Mouse (Mus musculus): ENCODE measurements around the gene Atp6v0a4.

Atp6v0a4 gene

DNA sequence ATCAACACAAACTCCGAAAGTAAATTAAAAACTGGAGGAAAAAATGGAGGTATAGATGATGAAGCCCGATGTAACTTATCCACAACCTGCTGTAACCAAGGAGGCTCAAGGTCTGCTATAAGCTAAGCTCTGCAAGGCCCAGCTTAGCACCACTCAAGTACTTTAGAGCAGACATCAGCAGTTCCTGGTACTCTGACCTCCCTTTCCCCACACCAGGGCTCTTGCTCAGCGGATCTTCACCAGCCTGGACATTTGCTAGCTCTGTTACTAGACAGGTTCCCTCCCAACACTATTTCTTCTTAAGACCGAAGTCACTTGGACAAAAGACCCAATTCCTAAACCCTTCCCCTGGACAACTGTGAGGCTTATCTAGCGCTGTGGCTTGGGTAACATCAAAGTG lies 496 bp upstream of the Atp6v0a4 start:
- DNase-seq = no peak

DNA sequence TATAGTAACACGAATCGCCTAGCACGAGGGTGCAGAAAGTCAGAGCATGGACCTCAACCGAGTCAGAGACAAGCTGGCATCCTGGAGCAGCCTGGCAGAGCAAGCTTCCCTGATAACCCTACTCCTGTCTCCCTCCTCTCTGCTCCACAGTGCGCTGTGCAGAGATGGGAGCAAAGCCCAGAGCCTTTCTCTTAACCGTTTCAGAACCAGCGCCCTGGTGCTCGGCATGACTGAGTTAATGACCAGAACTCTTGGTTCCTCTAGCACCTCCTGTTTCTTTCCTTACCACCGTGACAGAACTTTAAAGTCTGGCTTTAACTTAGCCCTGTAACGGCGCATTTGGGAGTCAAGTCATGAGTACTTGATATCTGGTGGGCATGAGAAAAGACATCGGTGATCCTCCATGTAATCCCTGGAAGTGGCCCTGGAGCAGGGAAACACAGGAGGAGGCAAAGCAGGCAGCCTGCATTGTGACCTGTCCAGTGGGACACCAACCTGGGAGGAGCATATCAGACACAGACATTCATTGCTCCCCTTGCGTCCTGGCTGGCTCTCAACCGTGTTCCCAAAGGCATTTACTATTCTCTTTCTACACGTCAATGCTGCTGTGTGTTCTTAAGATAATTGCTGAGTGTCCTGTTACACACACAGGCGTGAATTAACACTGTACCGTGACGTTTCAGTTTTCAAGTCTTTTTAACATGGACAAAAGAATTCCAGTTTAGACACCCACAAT lies 747 bp downstream of the Atp6v0a4 start:
- no peak for DNase-seq

- DNase-seq = no peak
These were observed 1.6 kb downstream of the Atp6v0a4 start for GRCm38 (mm10) chr6:38122791-38123190.

DNA sequence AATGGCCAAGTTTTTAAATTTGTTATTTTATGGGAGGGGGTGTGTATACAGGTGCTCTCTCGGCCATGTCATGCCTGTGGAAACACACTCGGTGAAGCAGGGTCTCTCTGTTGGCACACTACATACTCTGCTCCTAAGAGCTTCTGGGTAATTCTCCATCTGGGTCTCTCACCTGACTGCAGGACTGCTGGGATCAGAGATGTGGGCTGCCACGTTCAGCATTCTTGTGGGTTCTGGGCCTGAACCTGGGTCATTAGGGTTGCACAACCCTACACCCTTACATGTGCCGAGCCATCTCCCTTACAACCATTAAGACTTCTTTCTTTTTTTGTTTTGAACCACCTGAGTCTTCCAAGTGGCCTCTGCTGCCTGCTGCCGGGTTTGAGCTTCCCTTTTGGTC lies 2.5 kb downstream of the Atp6v0a4 start:
- no peak for DNase-seq

GRCm38 (mm10) chr6:38120681-38121371 lies 3.6 kb downstream of the Atp6v0a4 start:
- DNase-seq = no peak

DNA sequence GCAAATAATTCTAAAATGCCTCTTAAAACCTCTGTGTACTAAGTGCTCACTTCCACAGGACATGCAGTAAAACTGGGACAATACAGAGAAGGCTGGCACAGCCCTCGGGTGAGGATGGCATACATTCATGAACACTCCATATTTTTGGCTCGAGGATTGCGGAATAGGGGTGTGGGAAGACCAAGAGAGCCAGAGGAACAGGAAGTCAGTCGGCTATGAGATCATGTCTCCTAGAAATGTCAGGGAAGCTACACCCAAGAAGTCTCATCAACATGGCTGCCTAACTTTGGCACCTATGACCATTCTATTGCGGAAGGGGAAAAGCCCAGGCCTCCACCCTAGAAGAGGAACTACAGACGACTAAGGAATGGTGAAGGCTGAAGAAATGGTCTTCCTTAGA lies 6.0 kb downstream of the Atp6v0a4 start:
- no peak for DNase-seq

DNA sequence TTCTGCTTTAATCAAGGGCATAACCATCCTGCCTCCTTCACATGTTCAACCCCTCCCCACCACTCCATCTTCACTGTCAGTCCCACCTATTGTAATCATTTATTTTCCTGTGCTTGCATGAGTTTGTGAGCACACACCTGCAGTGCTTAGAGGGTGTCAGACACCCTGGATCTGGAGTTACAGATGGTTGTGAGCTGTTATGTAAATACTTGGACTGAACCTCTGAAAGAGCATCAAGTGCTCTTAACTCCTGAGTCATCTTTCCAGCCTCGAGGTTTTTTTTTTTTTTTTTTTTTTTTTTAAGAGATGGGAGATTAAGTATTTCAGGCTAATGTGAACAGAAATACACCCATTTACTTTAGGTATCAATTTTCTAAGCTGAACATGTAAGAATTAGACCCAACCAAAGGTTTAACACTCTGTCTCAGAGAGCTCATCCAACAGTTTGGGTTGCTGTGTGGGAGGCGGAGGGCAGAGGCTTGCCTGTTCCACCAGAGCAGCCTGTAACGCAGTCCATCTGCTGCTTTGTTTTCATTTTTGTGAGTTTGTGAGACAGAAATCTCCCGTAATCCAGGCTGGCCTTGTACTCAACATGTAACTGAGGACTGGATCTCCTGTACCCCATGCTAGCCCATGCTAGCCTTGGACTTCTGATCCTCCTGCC lies 8.1 kb downstream of the Atp6v0a4 start:
- DNase-seq = no peak

DNA sequence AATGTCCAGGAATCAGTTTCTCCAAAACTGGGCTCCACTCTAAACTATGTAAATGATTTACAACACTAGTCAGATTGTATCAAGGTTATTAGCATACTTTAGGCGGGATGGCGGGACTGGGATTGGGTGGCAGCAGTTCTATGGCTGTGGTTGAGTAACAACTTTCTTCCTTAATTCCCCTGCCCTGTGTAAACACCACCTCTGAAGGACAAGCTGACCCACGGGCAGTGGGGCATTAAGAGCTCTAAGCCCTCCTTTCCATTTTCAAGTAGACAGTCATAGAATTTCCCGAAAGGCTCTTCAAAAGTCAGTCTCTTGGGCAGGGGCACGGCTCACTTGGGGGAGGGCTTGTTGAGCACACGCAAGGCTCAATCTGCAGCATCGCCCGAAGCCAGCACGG lies 13.5 kb downstream of the Atp6v0a4 start:
- no peak for DNase-seq

DNA sequence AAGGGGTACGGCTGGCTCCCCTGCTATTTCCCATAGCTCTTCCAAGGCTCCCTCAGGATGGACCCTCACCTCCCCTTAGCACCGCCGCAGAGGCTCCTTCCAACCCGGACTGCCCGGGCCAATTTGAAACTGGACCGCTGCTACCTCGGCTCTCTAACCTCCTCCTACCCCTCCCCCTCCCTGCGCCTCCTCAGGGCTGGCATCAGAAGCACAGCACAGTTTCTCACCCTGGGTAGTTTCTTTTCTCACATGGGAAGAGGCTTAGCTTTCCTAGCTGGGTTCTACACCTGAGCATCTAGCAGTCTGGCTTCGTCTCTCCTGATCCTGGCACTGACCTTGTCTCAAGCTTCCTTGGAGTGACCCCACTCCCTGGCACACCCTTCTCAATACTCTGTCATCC lies 14.5 kb downstream of the Atp6v0a4 start:
- no peak for DNase-seq

DNA sequence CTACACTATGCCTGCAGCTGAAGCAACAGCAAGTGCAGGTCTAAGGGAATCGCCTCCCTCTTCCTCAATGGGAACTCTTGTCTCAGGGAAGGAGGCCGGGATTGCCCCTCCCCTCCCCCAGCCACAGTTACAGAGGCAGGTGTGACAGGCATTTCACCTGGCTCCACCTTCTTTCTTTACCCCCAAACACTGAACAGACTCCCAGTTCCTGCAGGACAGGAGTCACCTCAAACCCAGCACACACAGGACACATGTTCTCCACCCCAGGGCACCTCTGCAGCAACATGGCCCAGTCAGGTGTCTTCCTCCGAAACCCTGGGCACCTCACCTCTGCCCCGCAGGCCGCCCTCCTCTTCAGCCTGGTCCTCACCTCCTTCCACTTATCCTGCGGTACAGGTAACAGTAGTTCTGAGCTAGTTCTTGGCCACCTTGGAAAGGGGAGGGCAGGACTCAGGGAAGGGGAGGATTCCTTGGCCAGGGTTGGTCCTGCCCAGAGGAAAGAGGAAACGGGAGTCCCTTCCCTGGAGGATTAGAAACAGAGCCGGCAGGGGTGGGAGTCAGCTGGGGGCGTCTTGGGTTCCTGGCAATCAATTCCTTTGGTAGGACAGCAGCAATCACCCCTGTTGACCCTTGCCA lies 15.1 kb downstream of the Atp6v0a4 start, which contains the start of gene Tmem213:
Tmem213 (plus strand) TSS at position 96 of the 636 bp plus-strand sequence.
- no peak for DNase-seq

DNA sequence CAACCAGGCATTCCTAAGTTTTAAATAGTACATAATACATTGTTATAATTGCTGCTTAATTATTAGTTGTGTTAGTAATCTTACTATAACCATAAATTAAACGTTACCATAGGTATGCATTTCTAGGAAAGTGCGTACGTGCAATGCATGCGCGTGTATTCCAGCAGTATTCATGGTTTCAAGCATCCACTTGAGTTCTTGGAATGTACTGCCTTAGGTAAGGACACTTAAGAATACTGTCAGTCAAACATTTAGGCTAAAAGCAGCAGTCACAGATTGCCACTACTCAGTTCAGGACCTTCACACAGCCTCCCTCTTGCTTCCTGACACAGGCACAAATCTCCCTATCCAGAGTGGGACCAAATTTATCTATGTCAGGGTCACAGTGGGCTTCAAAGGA lies 15.9 kb downstream of the Atp6v0a4 start:
- no peak for DNase-seq

- DNase-seq = no peak
These were observed 18.5 kb downstream of the Atp6v0a4 start for GRCm38 (mm10) chr6:38105924-38106323.

DNA sequence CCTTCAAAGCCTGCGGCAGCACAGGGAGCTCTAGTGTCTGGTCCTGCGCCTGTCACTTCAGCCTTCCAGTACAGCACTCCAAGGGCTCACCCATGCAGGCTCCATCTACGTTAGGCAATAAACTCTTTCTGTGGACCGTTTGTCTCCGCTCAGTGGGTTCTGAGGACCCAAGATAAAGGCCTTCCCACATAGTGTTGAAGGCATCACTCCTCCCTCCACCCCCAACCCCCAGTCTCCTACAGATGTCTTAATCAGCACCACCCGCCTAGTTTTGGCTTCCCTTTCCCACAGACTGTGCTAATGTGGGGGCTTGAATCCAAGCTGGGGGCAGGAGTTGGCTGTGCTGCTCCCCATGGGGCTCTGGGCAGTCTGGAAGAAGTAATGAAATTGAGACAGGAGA lies 20.6 kb downstream of the Atp6v0a4 start:
- no peak for DNase-seq

GRCm38 (mm10) chr6:38102216-38102795 lies 22.1 kb downstream of the Atp6v0a4 start:
- DNase-seq = no peak

- no peak for DNase-seq
These were observed 27.4 kb downstream of the Atp6v0a4 start for GRCm38 (mm10) chr6:38096961-38097370.

DNA sequence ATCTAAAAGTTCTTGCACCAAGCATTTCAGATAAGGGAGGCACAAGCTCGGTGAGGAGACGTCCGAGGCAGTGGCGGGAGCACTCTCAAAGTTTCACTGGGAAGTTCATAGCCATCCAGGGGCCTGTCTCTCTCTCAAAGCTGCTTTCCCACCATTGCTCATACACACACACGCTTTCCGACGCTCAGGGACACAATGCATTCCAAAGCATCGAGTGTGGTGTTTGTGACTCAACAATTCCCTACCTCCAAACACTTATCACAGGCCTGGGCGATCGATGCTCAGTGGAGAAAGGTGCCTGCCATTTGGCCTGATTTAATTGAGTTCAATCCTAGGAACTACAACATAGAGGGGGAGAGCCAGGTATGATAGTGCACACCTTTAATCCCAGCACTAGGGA lies 29.7 kb downstream of the Atp6v0a4 start:
- no peak for DNase-seq

DNA sequence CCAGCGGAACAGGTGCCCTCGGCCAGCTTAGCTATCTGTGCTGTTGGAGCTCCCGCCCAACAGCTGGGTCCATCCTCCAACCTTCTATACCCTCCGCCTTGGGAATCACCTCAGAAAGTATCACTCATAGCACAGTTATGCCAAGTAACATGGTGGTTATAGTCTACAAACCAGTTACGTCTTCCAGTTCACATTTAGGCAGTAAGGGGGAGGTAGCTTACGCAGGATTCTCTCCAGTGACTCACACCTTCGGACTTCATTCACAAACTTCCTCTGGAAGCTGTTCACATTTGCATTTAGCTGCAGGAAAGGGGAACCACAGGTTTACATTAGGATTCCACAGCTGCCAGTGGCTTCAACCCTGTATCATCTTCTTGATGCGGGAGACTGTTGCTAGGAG lies 31.8 kb downstream of the Atp6v0a4 start:
- no peak for DNase-seq

DNA sequence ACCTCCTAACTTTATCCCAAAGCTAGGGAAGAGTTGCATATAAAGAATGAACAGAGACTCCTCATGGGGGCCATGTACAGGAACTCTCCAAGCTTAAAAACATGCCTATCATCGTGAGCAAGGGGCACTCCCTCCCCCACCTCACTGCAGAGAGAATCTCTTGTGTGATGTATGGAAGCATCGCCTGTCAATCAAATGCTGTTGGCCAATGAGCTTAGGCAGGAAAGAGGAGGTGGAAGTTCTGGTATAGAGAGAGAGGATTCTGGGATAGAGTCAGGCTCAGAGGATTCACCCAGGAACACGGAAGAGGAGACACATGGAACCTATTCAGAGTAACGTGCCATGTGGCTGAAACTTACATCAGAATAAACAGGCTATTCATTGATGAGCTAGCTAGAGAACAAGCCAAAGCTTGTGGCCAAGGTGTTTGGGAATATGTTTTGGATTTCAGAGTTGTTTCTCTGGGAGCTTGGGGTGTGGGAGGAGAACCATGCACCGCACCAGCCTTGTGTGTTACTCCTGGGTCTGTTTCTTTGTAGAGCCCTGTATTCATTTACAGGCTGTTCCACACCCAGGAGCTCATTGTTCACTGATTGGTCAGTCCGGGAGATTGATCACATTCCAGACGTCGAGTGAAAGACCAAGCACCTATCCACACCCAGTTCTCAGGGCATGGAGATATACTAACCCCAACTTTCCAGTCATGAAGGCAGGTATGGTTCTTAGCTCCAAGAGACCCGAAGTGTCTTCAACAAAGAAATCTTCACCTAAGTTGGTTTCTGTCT lies 37.0 kb downstream of the Atp6v0a4 start:
- DNase-seq = no peak

DNA sequence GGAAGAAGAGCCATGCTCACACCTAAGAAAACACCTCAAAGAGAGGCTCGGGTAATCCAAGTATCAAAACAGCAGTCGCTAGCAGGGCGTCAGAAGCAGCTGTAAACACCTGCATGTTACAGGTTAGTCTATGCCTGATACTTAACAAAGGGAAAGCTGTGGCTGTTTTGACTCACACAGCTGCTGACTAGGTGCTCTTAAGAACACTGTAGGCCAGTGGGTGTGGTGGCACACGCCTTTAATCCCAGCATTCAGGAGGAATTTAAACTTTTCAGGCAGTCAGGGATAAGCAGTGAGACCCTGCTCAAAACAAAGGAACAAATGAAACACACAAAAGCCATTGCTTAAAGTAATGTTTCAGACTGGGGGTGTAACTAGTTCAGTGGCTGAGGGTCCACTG lies 41.2 kb downstream of the Atp6v0a4 start:
- no peak for DNase-seq

DNA sequence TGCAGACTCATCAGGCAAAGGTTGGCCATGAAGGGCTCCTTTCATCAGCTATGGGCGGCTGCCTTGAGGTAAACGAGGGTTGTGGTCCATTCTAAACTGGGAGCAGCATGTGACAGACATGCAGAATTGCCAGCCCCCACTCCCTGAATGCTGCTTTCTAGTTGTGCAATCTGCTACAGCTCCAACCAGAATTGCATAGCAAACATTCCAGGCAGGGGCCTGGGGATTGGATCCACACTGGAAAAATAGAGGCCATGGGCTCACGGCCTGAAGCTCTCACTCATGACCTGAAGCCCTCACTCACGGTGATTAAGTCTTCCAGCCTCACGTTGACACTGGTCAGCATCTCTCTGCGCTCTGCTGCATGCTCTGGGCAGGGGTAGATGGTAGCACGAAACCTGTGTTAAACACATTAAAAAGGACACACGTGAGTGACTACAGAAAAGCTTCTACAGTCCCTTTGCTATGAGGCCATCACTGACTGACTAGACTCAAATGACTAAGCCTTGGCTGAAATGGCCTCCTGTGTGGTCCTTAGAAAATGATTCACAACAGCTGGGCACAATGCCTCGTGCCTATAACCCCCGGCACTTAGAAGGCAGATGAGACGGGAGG lies 42.6 kb downstream of the Atp6v0a4 start:
- DNase-seq = no peak

DNA sequence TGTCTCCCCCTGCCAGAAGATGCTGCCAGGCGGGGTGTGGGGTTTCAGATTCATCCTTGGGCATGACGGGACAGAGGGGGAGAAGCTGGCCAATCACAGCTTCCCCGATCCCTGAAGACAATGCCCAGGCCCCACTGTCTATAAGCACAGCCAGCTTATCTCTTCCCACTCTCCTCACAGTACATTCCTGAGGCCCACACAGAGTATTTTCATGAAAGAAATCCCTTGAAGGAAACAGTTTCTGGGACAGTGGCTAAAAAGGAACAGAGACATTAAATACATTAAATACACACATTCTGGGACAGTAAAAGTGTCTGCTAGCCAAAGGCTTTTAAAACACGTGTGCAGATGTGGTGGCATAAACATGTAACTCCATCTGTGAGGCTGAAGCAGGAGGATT lies 44.0 kb downstream of the Atp6v0a4 start:
- DNase-seq = no peak

- no peak for DNase-seq
These were observed 50.8 kb downstream of the Atp6v0a4 start for GRCm38 (mm10) chr6:38073592-38073991.

Data from cerebellum, adult 11-12 months (tissue).